Mouse (Mus musculus) MEL (cell line): ENCODE measurements around the gene Ccdc22.
A peak's percentile ranks its signal among the peaks of the same experiment; 100 is the strongest.

ENCODE experiments used
- CTCF ChIP-seq, 3 experiments: IDR thresholded peaks in 2 of 3; conservative IDR thresholded peaks in 1 of 3; 2 replicates each; pipeline ENCODE4 v1.5.1; 2011 to 2012; ENCODE audit warnings: low read length in 3 of 3, low read depth in 2 of 3, mild to moderate bottlenecking in 2 of 3, improper control_type of control experiment in 1 of 3, inconsistent platforms in 1 of 3, mixed read lengths in 1 of 3, moderate library complexity in 1 of 3; ENCODE audit not compliant: control insufficient read depth in 1 of 3, insufficient read depth in 1 of 3, poor library complexity in 1 of 3, severe bottlenecking in 1 of 3
- EP300 ChIP-seq, 2 experiments: IDR thresholded peaks; 2 replicates each; pipeline ENCODE4 v1.6.1; 2011; ENCODE audit warnings: improper control_type of control experiment in 2 of 2, low read length in 2 of 2, low read depth in 1 of 2, mild to moderate bottlenecking in 1 of 2
- ETS1 ChIP-seq: IDR thresholded peaks from 2 replicates; pipeline ENCODE4 v1.6.1; 2012; ENCODE audit warnings: low read depth, mild to moderate bottlenecking, inconsistent platforms, low read length, improper control_type of control experiment, moderate library complexity
- GABPA ChIP-seq: IDR thresholded peaks from 2 replicates; pipeline ENCODE4 v1.6.1; 2012; ENCODE audit warnings: low read depth, mild to moderate bottlenecking, inconsistent platforms, low read length, improper control_type of control experiment, moderate library complexity
- GATA1 ChIP-seq: IDR thresholded peaks from 2 replicates; pipeline ENCODE4 v1.6.1; 2011; ENCODE audit warnings: low read depth, low read length, improper control_type of control experiment
- MAZ ChIP-seq: IDR thresholded peaks from 2 replicates; pipeline ENCODE4 v1.6.1; 2012; ENCODE audit warnings: low read depth, mild to moderate bottlenecking, inconsistent platforms, low read length, improper control_type of control experiment
- POLR2A ChIP-seq, 2 experiments: IDR thresholded peaks; 2 replicates each; pipeline ENCODE4 v1.6.1; 2011 to 2012; ENCODE audit warnings: low read length in 2 of 2, mild to moderate bottlenecking in 2 of 2, control low read depth in 1 of 2, improper control_type of control experiment in 1 of 2, low read depth in 1 of 2, moderate library complexity in 1 of 2; ENCODE audit not compliant: control insufficient read depth in 1 of 2, insufficient read depth in 1 of 2, poor library complexity in 1 of 2
- POLR2AphosphoS2 ChIP-seq: IDR thresholded peaks from 2 replicates; pipeline ENCODE4 v1.6.1; 2011; ENCODE audit warnings: low read length, improper control_type of control experiment
- POLR2AphosphoS5 ChIP-seq: IDR thresholded peaks from 2 replicates; pipeline ENCODE4 v1.6.1; 2012; ENCODE audit warnings: low read depth, borderline replicate concordance, mild to moderate bottlenecking, inconsistent platforms, low read length, moderate library complexity, mixed read lengths
- RAD21 ChIP-seq: IDR thresholded peaks from 2 replicates; pipeline ENCODE4 v1.6.1; 2011; ENCODE audit warnings: mild to moderate bottlenecking, low read depth, low read length, improper control_type of control experiment
- TAL1 ChIP-seq: IDR thresholded peaks from 2 replicates; pipeline ENCODE4 v1.6.1; 2012; ENCODE audit warnings: mild to moderate bottlenecking, inconsistent platforms, low read length, moderate library complexity, mixed read lengths
- TCF12 ChIP-seq: IDR thresholded peaks from 2 replicates; pipeline ENCODE4 v1.6.1; 2014; ENCODE audit warnings: low read depth, mild to moderate bottlenecking, inconsistent platforms, low read length, improper control_type of control experiment, moderate library complexity
- USF1 ChIP-seq: IDR thresholded peaks from 2 replicates; pipeline ENCODE4 v1.6.1; 2014; ENCODE audit warnings: low read depth, mild to moderate bottlenecking, inconsistent platforms, low read length, improper control_type of control experiment, moderate library complexity
- ZC3H11A ChIP-seq: IDR thresholded peaks from 2 replicates; pipeline ENCODE4 v1.6.1; 2012; ENCODE audit warnings: low read depth, mild to moderate bottlenecking, inconsistent platforms, low read length, improper control_type of control experiment

- TF ChIP-seq ZC3H11A (no peak), RAD21 (no peak), TCF12 (peak; percentile 9; the same call in 1 of the 2 replicates), POLR2A (IDR thresholded peaks at IDR 0.05; ENCODE audit: control insufficient read depth in 1 of 2, insufficient read depth in 1 of 2, low read depth in 1 of 2, low read length in 2 of 2, poor library complexity in 1 of 2) (peak in 1 of 2 experiments; percentile 62; a peak in 2 of 4 replicates), GATA1 (no peak), EP300 (IDR thresholded peaks at IDR 0.05; ENCODE audit: low read depth in 1 of 2, low read length in 2 of 2) (no peak), USF1 (no peak), MAZ (peak; percentile 59; the same call in 1 of the 2 replicates), POLR2AphosphoS5 (no peak), POLR2AphosphoS2 (no peak), GABPA (no peak), CTCF (IDR thresholded peaks at IDR 0.05 in 2 of 3, conservative IDR thresholded peaks at IDR 0.05 in 1 of 3; ENCODE audit: control insufficient read depth in 1 of 3, insufficient read depth in 1 of 3, low read depth in 2 of 3, low read length in 3 of 3, poor library complexity in 1 of 3, severe bottlenecking in 1 of 3) (no peak), TAL1 (no peak), ETS1 (no peak)
Observed at GRCm38 (mm10) chrX:7574885-7575231, 30.5 kb downstream of the Ccdc22 start.
